Mouse (Mus musculus) CD4-positive, CD25-positive, alpha-beta regulatory T cell (primary cell): ENCODE data around the gene Zc3h13. TPM values are rescaled to one million over a fixed set of nuclear protein-coding genes. Genes with fewer than 3 reads are reported as not detected.

ENCODE experiments used
- polyA plus RNA-seq: library from polyadenylated mRNA; unstranded; fragments of 100-300 nt; shearing (Covaris generic); gene quantifications from one replicate; pipeline ENCODE4 v1.2.1, GENCODE M21; 2017

The Zc3h13 gene
- polyA plus RNA-seq = 37.5 TPM

GRCm38 (mm10) chr14:75284193-75284915 is at the start of gene Zc3h13:
Zc3h13 (plus strand) TSS chr14:75284373.

GRCm38 (mm10) chr14:75242087-75242486 is 42.1 kb upstream of the Zc3h13 start, which contains the start of gene Cpb2:
Cpb2 (plus strand) TSS chr14:75242287.

Other genes with a start within 250 kb of the Zc3h13 start
- 0.12 TPM for gene Lrrc63, start 153.5 kb upstream of the Zc3h13 start, polyA plus RNA-seq
- 1,093 TPM for gene Lcp1, start 153.3 kb upstream of the Zc3h13 start, polyA plus RNA-seq
- gene Cpb2, start 42.1 kb upstream of the Zc3h13 start, polyA plus RNA-seq = not detected
- gene Siah3, start 171.6 kb downstream of the Zc3h13 start, polyA plus RNA-seq = 0.77 TPM